Mouse (Mus musculus) kidney, postnatal 25 days (tissue): Measurements from ENCODE around the gene Phactr4.
"Not testable (repeated sequence)": the region's sequence is repeated elsewhere in the genome, so short reads cannot be mapped to it uniquely, and the experiment has no call there.

Experiments used
- DNase-seq, 2 experiments: peaks; one replicate each; pipeline ENCODE4 v3.0.0; 2021; ENCODE audit warnings: mixed read lengths in 2 of 2

Phactr4 gene

DNA sequence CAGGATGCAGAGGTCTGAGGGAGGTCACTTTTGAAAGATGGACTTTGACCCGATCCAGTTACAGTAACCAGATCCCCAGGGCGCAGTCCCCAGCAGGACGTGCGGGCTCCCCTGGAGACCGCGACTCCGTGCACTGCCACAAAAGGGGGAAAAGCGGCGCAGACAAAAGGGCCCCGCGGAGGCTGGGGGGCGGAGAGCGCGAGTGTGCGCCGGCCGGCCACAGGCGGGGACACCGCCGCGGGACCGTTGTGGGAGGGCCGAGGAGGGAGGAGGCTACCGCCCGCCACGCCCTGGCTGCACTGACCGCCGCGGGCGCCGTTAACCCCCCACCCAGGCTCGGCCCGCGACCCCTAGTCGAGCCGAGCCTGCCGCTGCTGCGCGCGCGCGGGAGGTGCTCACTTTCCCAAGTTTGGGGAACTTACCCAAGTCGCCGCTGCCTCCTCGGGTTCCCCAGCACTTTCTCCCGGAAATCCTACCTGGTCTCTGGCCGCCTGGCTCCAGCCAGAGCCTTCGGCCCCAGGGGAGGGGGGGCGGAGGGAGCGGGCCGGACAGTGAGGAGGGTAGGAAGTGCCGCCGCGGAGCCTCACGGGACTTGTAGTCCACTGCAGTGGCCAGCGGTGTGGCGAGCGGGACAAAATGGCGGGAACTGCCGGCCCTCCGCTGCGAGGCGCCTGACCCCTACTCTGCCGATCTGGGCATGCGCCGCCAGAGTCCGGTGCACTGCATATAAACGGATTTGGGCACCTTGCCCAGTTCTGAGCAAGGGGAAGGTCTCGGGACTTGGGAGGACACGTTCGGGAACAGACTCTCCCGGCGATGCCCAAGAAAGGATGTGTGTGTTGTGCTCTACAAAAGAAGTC, at the start of gene Phactr4:
Phactr4 (minus strand) TSS at position 567 of the 860 bp plus-strand sequence.
- peak; percentile 98 to 100 for DNase-seq

DNA sequence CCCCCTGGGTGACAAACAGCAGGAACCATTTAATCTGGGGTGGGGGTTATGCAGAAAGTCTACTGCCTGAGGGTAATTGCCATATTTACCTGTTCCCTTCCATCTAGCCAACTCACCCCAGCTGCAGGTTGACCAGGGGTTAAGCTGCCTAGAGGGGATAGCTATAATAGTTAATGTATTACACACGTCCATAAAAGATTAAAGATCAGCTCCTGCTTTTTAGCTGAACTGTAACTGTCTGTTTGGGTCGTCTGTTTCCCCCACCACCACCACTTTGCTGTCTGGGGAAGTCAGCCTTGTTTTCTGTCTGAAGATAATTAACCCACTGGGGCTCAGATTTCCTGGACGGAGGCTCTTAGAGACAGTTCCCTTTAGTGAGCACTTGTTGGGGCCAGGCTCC, 47.6 kb upstream of the Phactr4 start:
- peak; percentile 55 to 76 for DNase-seq

DNA sequence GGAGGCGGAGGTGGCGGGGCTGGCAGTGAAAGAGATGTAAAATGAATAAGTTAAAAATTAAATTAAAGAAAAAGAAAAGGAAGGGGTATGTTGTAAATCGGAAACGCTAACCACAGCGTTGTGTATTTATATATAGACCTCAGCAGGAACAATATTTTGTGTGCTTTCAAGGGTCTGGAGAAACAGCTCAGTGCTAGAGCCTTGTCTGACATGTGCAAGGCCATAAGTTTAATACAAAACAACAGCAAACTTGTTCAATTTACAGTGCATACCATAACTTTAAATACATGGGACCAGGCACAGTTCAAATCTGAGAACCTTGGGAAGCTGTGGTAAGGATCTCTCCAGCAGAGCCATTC, 41.9 kb upstream of the Phactr4 start:
- DNase-seq: no peak

DNA sequence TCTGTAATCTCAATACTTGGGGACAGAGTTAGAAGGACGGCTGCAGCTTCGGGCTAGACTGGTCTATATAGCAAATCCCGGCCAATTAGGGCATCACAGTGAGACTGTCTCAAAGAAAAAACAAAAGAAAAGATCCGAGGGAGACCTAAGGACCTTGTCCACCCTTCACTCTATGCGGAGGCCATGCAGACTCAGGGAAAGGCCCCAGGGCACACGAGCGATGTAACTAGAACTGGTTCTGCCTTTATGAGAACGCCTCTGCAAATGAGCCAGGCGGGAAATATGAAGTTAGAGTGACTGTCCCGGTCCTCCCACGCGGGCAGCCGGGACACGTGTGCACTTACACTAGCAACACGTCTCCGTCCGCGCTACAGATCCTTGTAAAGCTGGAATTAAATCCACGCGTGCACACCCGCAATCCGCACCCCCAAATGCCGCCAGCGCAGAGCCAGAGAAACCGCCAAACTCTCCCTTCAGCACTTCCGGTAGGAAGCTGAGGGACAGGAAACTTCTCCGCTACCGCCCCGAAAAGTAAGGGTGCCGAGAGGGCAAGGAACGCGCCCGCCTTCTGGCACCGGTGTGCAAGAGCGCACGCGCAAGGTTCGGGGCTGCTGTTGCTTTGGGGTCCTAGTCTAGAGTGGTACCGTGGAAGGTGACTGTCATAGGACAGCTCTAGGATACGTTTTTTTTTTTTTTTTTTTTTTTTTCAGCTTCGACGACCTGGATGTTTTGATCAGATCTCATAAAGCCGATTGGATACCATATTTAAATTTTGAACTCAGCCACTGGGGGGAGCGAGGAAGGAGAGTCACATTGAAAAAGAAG, 41.4 kb upstream of the Phactr4 start, which contains the start of gene Med18:
Med18 (minus strand) TSS at position 492 of the 825 bp plus-strand sequence.
- peak; percentile 95 to 97 for DNase-seq

DNA sequence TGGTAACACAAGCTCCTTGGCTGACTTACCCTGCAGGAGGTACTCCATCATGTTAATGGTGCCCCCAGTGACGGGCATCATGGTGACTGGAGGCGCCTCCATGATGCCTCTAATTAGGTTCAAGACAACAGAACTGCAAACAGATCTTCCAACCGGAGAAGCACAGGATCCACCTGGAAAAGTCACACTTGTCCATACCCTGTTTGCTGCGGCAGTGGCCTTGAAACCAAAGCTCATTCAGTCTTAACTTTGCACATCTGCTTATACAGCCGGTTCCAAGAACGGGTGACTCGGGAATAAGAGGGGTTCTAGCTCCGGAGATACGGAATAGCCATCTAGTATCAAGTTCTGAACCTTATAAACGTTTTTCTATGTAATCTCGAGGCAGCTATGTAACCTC, 40.5 kb upstream of the Phactr4 start:
- no peak for DNase-seq

DNA sequence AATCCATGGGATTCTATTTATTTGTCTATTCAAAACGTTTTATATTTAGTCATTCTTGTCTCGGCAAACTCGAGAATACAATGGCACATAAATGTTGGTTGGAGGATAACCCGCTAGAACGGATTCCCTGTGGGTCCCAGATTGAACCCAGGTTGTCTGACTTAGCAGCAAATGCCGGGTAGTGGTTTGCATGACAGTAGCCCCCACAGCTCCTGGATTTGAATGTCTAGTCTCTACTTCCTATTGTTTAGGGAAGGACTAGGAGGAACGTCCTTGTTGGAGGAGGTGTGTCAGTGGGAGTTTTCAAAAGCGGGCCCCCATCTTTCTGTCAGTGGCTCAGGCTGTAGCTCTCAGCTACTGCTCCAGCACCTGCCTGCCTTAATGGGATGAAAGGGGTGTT, 37.9 kb upstream of the Phactr4 start:
- no peak for DNase-seq

DNA sequence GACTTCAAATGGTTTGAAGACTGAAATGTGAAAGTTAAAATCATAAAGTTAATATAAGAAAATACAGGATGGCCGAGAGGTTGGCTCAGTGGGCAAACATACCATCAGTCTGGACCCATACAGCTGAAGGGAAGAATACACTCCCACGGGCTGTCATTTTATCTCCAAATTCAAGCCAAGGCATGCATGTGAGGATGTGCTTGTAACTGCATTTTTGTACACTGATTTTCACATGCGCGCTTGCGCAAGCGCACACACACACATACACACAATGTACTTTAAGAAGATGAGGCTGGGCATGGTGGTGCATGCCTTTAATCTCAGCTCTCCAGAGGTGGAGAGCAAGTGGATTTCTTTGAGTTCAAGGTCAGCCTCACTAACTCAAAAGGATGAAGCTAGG, 33.3 kb upstream of the Phactr4 start:
- DNase-seq: no peak

DNA sequence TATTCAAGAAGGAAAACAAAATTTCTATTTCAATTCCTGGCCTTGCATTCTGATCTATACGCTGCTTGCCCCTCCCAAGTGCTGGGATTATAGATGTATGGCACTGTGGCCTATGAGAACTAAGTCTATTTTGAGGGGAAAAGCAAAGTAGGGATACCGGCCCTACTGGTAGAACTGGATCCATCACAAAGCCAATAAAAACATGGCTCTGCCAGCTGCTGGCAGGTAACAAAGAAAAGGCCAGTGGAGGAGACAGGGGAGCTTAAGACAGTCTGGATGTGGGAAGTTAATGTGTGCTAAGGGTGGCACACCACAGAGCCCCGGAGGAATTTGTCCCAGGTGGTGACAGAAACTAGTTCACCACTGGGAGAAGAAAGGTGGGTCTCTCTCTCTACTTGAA, 32.9 kb upstream of the Phactr4 start:
- peak; percentile 22 to 62 for DNase-seq

DNA sequence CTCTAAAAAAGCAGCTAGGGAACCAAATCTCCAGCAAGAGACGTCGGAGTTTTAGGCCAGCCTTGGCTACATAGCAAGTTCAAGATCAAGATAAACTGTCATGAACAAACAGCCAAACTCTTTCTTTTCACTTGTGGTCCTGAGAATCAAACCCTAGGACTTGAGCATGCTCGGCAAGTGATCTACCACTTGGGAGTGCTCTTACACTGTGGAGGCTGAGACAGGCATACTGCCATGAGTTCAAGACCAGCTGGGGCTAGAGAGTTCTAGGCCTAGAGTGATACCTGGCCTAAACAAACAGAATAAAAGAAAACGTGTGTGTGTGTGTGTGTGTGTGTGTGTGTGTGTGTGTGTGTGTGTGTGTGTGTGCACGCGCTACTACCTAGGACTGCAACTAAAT, 31.9 kb upstream of the Phactr4 start:
- no peak for DNase-seq

DNA sequence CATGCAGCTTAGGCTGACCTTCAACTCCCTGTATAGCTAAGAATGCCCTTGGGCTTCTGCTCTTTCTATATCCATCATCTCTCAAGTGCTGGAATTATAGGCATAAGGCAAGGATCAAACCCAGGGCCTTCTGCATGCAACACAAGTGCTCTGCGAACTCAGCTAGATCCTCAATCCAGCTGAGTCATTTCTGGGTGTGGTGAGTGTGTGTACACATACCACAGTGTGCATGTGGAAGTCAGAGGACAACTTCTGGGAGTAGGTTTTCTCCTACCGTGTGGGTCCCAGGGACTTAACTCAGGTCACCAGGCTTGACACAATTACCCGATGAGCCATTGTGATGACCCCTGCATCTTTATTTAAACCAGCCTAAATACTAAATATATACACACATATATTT, 27.5 kb upstream of the Phactr4 start:
- DNase-seq: no peak

DNA sequence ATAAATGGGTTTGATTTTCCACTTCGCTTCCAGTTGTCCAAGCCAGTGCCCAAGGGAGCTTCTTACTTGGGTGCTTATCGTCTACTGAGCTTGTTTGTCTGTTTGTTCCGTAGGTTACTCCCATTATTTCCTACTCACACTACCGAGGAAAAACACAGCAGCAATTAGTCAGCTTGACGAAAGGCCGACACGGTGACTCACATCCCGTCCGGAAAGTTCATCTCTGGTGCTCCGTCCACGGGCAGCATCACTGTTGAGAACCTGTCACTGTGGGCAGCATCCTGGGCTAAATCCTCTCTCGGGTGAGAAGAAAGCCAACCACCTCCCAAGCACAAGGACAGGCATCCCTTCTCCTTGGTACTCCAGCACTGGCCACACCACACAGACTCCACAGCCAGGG, 23.8 kb upstream of the Phactr4 start:
- DNase-seq: peak; percentile 23 to 56

DNA sequence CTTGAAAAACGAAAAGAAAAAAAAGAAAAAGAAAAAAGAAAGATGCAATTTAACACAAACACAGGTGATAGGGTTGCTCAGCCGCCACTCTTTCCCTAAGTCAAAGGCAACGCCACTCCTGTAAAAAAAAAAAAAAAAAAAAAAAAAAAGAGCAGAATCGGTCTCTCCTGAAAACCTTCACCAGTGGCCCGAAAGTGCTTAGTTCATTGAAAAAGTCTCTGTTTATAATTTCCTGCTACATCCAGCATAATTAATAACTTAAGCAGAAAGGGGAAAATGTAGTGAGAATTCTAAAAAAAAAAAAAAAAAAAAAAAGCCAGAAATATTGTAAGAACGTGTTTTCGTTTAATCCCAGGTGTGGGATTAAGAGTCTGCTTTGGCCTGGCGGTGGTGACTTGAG, 22.2 kb upstream of the Phactr4 start:
- DNase-seq: no peak

DNA sequence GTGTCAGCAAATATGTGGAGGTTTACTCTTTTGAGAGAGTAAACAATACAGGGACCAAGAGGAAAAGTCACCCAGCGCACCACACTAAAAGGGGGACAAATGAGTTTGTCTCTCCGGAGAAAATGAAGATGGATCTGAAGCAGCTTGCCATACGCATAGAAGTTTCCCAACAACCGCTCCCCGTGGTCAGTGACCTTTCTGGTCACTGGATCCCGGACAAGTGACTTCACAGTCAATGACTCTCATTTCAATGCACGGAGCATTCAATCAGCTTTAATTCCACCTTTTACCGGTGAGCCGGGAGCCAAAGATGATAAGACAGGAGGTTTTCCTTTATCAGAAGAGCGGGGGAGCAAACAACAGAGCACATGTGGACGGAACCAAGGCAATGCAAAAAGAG, 15.6 kb upstream of the Phactr4 start:
- DNase-seq: no peak

DNA sequence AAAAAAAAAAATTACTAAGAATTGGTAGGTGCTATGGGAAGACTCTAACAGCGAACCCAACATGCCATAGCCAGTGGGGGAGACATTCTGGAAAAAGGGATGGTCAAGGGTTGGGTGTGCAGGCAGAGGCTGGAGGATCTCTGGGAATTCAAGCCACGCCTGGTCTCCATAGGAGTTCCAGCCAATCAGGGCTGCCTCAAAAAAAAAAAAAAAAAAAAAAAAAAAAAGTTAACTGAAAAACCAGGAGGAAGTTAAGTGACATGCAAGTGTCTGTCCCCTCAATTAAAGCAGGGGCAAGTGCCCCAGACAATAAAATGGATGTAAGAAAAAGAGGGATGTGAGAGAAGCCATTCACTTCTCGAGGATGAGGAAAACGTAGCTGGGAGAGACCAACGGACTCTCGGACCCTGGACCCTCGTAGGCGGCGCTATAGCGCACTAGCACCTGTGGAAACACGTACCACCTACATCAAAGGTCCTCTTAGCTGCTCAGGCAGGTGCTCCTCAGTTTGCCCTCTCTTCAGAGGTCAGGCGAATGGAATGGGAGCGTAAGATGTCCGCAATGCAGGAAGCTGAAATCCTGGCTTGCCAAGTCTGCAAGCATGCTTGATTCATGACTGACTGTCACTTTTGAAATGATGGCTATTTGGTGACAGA, 10.6 kb upstream of the Phactr4 start:
- no peak for DNase-seq

DNA sequence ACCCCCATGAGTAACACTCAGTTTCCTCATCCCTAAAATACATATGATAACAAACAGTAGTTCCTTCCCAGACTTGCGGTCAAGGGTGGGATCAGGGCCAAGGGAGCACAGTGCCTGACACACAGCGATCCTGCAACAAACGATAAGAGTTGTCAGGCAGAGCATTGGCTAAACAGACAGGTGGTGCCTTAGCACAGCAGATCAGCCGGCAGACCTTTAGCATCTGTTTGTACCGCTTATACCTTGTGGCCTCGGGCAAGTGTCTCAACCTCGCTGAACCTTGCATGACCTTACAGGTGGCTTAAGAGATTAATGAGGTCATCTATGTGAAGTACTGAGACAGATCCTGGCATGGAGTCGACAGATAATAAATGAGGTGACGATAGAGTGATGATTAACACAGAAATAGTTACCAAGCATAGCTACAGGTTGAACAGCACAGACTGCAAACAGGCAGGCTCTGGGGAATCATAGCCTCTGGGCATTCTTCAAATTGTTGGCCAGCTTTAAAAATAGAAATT, 5.8 kb upstream of the Phactr4 start:
- no peak for DNase-seq

DNA sequence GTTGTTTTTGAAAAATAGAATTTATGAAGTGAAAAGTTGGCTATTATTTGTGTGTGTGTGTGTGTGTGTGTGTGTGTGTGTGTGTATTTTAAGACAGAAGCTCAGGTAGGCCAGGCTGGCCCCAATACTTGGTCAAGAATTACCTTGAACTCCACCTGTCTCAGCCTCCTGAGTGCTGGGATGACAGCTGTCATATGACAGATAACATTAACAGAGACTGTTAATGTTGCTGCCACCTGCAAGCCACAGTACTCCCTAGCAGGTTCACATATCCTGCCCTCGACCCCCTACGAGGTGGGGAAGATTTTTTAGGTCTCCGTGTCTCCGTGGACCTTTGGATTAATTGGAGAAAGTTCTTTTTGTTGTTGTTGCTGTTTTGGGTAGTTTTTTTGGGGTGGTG, 5.2 kb upstream of the Phactr4 start:
- DNase-seq: no peak

DNA sequence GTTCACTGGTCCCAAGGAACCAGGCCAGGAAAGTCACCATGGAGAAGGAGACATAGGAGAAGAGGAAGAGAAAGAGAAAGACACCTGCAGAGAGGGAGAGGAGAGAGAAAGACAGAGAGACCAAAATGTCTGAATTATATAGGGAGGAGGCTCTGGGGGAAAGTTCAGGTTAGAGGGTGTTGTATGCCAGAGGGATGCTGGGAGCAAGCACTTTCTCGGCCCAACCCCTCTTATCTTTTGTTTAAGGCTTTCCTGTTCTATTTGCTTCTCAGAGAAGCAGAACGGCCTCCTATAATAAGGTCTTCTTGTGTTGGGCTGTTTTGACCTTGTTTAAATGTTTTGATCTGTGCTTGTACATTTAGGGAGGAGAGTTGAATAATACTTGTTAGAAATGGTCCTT, 3.7 kb upstream of the Phactr4 start:
- DNase-seq: no peak

DNA sequence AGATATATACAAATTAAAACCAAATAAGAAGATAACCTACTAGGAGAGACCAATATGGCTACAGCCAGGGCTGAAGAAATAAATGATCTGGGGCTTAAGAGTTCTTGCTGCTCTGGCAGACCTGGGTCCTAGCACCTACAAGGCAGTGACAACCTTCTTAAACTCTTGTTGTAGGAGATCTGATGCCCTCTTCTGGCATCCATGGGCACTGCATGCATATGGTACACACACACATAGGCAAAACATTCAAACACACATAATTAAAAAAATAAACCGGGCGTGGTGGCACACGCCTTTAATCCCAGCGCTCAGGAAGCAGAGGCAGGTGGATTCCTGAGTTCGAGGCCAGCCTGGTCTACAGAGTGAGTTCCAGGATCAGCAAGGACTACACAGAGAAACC, 2.5 kb upstream of the Phactr4 start:
- DNase-seq: peak in 1 of 2 experiments; percentile 20

DNA sequence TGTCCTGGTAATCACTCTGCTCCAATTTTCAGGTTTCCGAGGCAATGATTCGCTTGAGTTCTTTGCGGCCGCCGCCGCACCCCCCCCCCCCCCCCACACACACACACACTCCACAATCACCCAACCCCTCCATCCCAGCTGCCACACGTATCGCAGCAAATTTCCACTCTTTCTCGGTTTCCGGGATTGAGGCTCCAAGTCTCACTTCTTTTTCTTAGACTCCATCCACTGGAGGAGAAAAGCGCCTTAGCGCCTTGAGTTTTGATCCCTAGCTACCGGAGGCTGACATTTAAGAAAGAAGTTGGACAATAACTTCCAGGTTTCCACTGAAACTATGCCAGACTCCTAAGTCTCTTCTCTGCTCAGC, 750 bp downstream of the Phactr4 start:
- DNase-seq: no peak

DNA sequence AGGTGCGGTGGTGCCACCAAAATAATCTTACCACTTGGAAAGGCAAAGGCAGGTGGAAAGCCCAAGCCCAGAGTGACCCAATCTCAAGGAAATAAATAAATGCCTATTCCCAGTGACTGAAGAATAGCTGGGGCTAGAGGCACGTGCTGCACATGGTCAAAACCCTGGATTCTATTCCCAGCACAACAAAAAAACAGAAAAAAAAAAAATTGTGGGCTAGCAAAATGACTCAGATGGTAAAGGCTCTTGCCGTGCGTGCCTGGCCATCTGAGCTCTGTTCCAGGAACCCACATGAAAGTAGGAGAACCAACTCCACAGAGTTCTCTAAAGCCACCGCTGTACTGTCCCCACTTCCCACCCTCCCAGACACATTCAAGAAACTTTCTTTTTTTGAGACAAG, 1.8 kb downstream of the Phactr4 start:
- DNase-seq: no peak

DNA sequence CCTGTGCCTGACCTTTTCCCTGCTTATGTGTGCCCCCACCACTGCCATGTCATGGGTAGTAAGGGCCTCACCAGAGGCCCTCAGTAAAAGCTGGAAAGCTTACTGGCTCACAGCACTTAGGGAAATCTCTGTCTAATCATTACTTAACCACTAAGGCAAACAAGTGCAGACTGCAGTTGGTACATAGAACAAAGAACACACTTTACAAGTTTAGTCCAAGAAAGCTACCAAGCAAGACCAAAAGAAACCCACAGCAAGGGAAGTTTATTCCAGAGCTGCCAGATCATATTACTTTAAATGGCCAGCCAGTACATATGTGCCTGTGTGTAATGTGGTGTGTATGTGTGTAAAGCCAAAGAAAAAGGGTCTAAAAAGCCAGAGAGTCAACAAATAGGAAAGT, 6.3 kb downstream of the Phactr4 start:
- DNase-seq: peak; percentile 35 to 70

DNA sequence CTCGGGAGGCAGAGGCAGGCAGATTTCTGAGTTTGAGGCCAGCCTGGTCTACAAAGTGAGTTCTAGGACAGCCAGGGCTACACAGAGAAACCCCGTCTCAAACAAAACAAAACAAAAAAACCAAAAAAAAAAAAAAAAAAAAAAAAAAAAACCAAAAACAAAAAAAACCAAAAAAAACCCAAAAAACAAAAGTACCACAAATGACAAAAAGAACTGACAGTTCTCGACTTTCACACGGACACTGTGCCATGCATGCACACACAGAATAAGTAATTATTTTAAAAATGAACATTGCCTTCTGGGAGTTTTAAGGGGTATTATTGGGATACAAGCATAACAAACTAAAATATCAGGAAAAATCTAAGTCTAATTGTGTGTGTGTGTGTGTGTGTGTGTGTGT, 9.0 kb downstream of the Phactr4 start:
- DNase-seq: not testable (repeated sequence)
